Mouse (Mus musculus): ENCODE data around the gene Rfx4. TPM values are rescaled to one million over a fixed set of nuclear protein-coding genes. Genes with fewer than 3 reads are reported as not detected.

Gene Rfx4
- 0.81 and 1.8 TPM in 2 replicates for total RNA-seq (2014; rRNA removed)
- 5.1 and 6.1 TPM in 2 replicates for polyA plus RNA-seq (2012; rRNA removed)

GRCm38 (mm10) chr10:84755786-84756203 lies at the start of gene Rfx4:
Gene Rfx4 (plus strand): TSS chr10:84756062.
- H3K4me3 ChIP-seq (ENCODE audit: insufficient read depth, low read depth, low read length) = no peak within 1 kb of the TSS
- no peaks in the 10 kb centered on the region for H3K79me2 ChIP-seq (ENCODE audit: control insufficient read depth, insufficient read depth, low read length)
- 3% methylated on average over 24 of the region's 24 CpGs for WGBS
- DNase-seq (ENCODE audit: extremely low read depth, low read depth, low spot score) = no peak
- H3K4me1 ChIP-seq (ENCODE audit: control insufficient read depth, insufficient read depth, low read length) = peaks cover 5% of the 10 kb centered on the region; the same call in 1 of the 2 replicates
- TF ChIP-seq POLR2A (IDR thresholded peaks at IDR 0.05; ENCODE audit: extremely low read depth, insufficient read depth, low read length) = no peak
- TF ChIP-seq CTCF (IDR thresholded peaks at IDR 0.05; ENCODE audit: low read depth, low read length) = no peak
- no peak within 1 kb of the TSS for H3K9ac ChIP-seq (ENCODE audit: low read depth, low read length)
- H3K36me3 ChIP-seq (ENCODE audit: control insufficient read depth, insufficient read depth, low read length) = no peaks in the 10 kb centered on the region
- no peak within 1 kb of the TSS for H3K27ac ChIP-seq (replicated peaks; ENCODE audit: insufficient read depth, low read depth, low read length)
- peaks cover 44% of the 10 kb centered on the region for H3K27me3 ChIP-seq (ENCODE audit: control insufficient read depth, insufficient read depth, low read length)

- no peak for TF ChIP-seq CTCF (IDR thresholded peaks at IDR 0.05; ENCODE audit: low read depth, low read length)
- H3K4me3 ChIP-seq (ENCODE audit: insufficient read depth, low read depth, low read length) = no peak overlapping the region
- H3K4me1 ChIP-seq (ENCODE audit: control insufficient read depth, insufficient read depth, low read length) = peaks cover 10% of the 10 kb centered on the region
- no peaks in the 10 kb centered on the region for H3K79me2 ChIP-seq (ENCODE audit: control insufficient read depth, insufficient read depth, low read length)
- H3K27ac ChIP-seq (replicated peaks; ENCODE audit: insufficient read depth, low read depth, low read length) = no peak overlapping the region
- no peaks in the 10 kb centered on the region for H3K27me3 ChIP-seq (ENCODE audit: control insufficient read depth, insufficient read depth, low read length)
- no peaks in the 10 kb centered on the region for H3K36me3 ChIP-seq (ENCODE audit: control insufficient read depth, insufficient read depth, low read length)
- WGBS = 31% methylated on average over 8 of the region's 8 CpGs
- no peak overlapping the region for H3K9ac ChIP-seq (ENCODE audit: low read depth, low read length)
- DNase-seq (ENCODE audit: extremely low read depth, low read depth, low spot score) = peak; percentile 34
Observed at GRCm38 (mm10) chr10:84706543-84706942, 49.3 kb upstream of the Rfx4 start.

GRCm38 (mm10) chr10:84707226-84707625 lies 48.6 kb upstream of the Rfx4 start:
- Histone ChIP-seq H3K27me3 (ENCODE audit: control insufficient read depth, insufficient read depth, low read length) (no peaks in the 10 kb centered on the region), H3K4me3 (ENCODE audit: insufficient read depth, low read depth, low read length) (no peak overlapping the region), H3K4me1 (ENCODE audit: control insufficient read depth, insufficient read depth, low read length) (peaks cover 10% of the 10 kb centered on the region), H3K79me2 (ENCODE audit: control insufficient read depth, insufficient read depth, low read length) (no peaks in the 10 kb centered on the region), H3K36me3 (ENCODE audit: control insufficient read depth, insufficient read depth, low read length) (no peaks in the 10 kb centered on the region), H3K9ac (ENCODE audit: low read depth, low read length) (no peak overlapping the region), H3K27ac (replicated peaks; ENCODE audit: insufficient read depth, low read depth, low read length) (peak overlapping the region; percentile 77)
- DNase-seq (ENCODE audit: extremely low read depth, low read depth, low spot score) = peak; percentile 77
- WGBS = 34% methylated on average over 6 of the region's 6 CpGs
- TF ChIP-seq POLR2A (IDR thresholded peaks at IDR 0.05; ENCODE audit: extremely low read depth, insufficient read depth, low read length) (no peak), CTCF (IDR thresholded peaks at IDR 0.05; ENCODE audit: low read depth, low read length) (no peak)

- Histone ChIP-seq H3K4me1 (ENCODE audit: control insufficient read depth, insufficient read depth, low read length) (peaks cover 10% of the 10 kb centered on the region), H3K36me3 (ENCODE audit: control insufficient read depth, insufficient read depth, low read length) (no peaks in the 10 kb centered on the region), H3K79me2 (ENCODE audit: control insufficient read depth, insufficient read depth, low read length) (no peaks in the 10 kb centered on the region), H3K4me3 (ENCODE audit: insufficient read depth, low read depth, low read length) (no peak overlapping the region), H3K9ac (ENCODE audit: low read depth, low read length) (no peak overlapping the region), H3K27ac (replicated peaks; ENCODE audit: insufficient read depth, low read depth, low read length) (no peak overlapping the region), H3K27me3 (ENCODE audit: control insufficient read depth, insufficient read depth, low read length) (no peaks in the 10 kb centered on the region)
- TF ChIP-seq POLR2A (IDR thresholded peaks at IDR 0.05; ENCODE audit: extremely low read depth, insufficient read depth, low read length) = no peak
- TF ChIP-seq CTCF (IDR thresholded peaks at IDR 0.05; ENCODE audit: low read depth, low read length) = no peak
- no peak for DNase-seq (ENCODE audit: extremely low read depth, low read depth, low spot score)
- WGBS = 79% methylated on average over 14 of the region's 14 CpGs
Observed at GRCm38 (mm10) chr10:84707752-84708530, 47.9 kb upstream of the Rfx4 start.

- no peak for TF ChIP-seq CTCF (IDR thresholded peaks at IDR 0.05; ENCODE audit: low read depth, low read length)
- no peak for TF ChIP-seq POLR2A (IDR thresholded peaks at IDR 0.05; ENCODE audit: extremely low read depth, insufficient read depth, low read length)
- Histone ChIP-seq H3K27me3 (ENCODE audit: control insufficient read depth, insufficient read depth, low read length) (no peaks in the 10 kb centered on the region), H3K4me1 (ENCODE audit: control insufficient read depth, insufficient read depth, low read length) (peaks cover 10% of the 10 kb centered on the region), H3K4me3 (ENCODE audit: insufficient read depth, low read depth, low read length) (no peak overlapping the region), H3K27ac (replicated peaks; ENCODE audit: insufficient read depth, low read depth, low read length) (no peak overlapping the region), H3K9ac (ENCODE audit: low read depth, low read length) (no peak overlapping the region), H3K36me3 (ENCODE audit: control insufficient read depth, insufficient read depth, low read length) (peaks cover 4% of the 10 kb centered on the region; the same call in 1 of the 2 replicates), H3K79me2 (ENCODE audit: control insufficient read depth, insufficient read depth, low read length) (no peaks in the 10 kb centered on the region)
- WGBS = 40% methylated on average over 4 of the region's 4 CpGs
- DNase-seq (ENCODE audit: extremely low read depth, low read depth, low spot score) = no peak
Observed at GRCm38 (mm10) chr10:84710192-84710591, 45.7 kb upstream of the Rfx4 start.

- Histone ChIP-seq H3K4me1 (ENCODE audit: control insufficient read depth, insufficient read depth, low read length) (peaks cover 10% of the 10 kb centered on the region), H3K27ac (replicated peaks; ENCODE audit: insufficient read depth, low read depth, low read length) (no peak overlapping the region), H3K9ac (ENCODE audit: low read depth, low read length) (no peak overlapping the region), H3K4me3 (ENCODE audit: insufficient read depth, low read depth, low read length) (no peak overlapping the region), H3K36me3 (ENCODE audit: control insufficient read depth, insufficient read depth, low read length) (peaks cover 7% of the 10 kb centered on the region; the same call in 1 of the 2 replicates), H3K79me2 (ENCODE audit: control insufficient read depth, insufficient read depth, low read length) (no peaks in the 10 kb centered on the region), H3K27me3 (ENCODE audit: control insufficient read depth, insufficient read depth, low read length) (no peaks in the 10 kb centered on the region)
- TF ChIP-seq POLR2A (IDR thresholded peaks at IDR 0.05; ENCODE audit: extremely low read depth, insufficient read depth, low read length) (no peak), CTCF (IDR thresholded peaks at IDR 0.05; ENCODE audit: low read depth, low read length) (no peak)
- peak; percentile 17 for DNase-seq (ENCODE audit: extremely low read depth, low read depth, low spot score)
- 57% methylated on average over 4 of the region's 4 CpGs for WGBS
Observed at GRCm38 (mm10) chr10:84710827-84711226, 45.0 kb upstream of the Rfx4 start.

Measured in liver, adult 2 months (tissue).